Mouse (Mus musculus) heart, adult 18-20 months (tissue): Measurements from ENCODE around the gene Syt5. TPM values are rescaled to one million over a fixed set of nuclear protein-coding genes. Genes with fewer than 3 reads are reported as not detected.
"Not testable (repeated sequence)": the region's sequence is repeated elsewhere in the genome, so short reads cannot be mapped to it uniquely, and the experiment has no call there.

Source experiments
- DNase-seq, 2 experiments: peaks; one replicate each; pipeline ENCODE4 v3.0.0; 2021 to 2022; ENCODE audit warnings: mixed read lengths in 1 of 2
- long read RNA-seq, 2 experiments: library from polyadenylated mRNA; stranded (forward); transcript quantifications; one replicate each; pipeline ENCODE4 v2.0.0; 2021
- total RNA-seq, 2 experiments: library from RNA; stranded (reverse); gene quantifications; 2 replicates each; pipeline ENCODE4 v1.2.3; 2021

Gene Syt5
- 1 to 10 TPM in 1 of 2 experiments, under 1 TPM in 1; 0.36 to 1.3 TPM for total RNA-seq
- long read RNA-seq, experiment 1, result 0 reads
- long read RNA-seq, experiment 2, result 0 reads

GRCm38 (mm10) chr7:4547221-4547641, at the start of gene Syt5:
Gene Syt5, minus strand, starts transcription at chr7:4547541.
- DNase-seq, result no peak

DNA sequence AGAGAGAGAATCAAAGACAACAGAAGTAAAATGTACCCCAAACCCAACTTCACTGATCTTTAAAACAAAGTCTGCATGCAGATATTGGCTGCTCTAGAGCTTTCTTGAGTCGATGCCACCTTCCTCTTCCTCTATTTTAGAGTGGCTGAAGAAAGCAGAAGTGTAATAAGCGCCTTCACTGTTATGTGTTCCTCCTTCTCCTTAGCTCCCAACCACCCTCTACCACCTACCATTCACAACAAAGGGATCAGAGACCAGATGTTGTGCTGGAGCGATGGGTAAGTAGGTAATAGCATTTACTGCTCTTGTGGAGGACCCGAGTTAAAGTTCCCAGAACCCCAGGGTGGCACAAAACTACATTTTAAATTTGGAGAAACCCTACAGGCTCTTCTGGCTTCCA, 49.7 kb upstream of the Syt5 start:
- DNase-seq, result not testable (repeated sequence)

- DNase-seq, result not testable (repeated sequence)
These were observed 34.1 kb upstream of the Syt5 start for GRCm38 (mm10) chr7:4581481-4581880.

GRCm38 (mm10) chr7:4572361-4572760, 25.0 kb upstream of the Syt5 start:
- DNase-seq, result not testable (repeated sequence)

GRCm38 (mm10) chr7:4562660-4563059, 15.3 kb upstream of the Syt5 start:
- DNase-seq, result no peak

DNA sequence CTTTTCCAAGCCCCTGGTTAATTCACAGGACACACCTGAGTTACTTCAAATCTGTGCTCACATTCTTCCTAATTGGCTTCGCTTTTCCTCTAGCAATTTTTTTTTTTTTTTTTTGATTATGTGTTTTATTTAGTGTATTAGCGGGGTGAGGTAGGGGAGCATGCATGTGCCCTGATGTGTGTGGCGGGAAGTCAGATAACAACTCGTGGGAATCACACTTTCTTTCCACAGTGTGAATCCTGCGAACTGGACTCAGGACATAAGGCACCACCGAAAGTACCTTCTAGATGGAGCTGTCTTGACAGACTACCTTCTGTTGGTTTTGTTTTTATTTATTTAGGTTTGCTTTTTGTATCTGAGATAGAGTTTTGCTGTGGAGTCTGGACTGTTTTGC, 9.8 kb upstream of the Syt5 start:
- DNase-seq, result no peak

- peak; percentile 63 to 89 for DNase-seq
These were observed 9.2 kb upstream of the Syt5 start for GRCm38 (mm10) chr7:4556256-4557166.

GRCm38 (mm10) chr7:4546591-4547131, 680 bp downstream of the Syt5 start:
- peak; percentile 43 to 53 for DNase-seq

DNA sequence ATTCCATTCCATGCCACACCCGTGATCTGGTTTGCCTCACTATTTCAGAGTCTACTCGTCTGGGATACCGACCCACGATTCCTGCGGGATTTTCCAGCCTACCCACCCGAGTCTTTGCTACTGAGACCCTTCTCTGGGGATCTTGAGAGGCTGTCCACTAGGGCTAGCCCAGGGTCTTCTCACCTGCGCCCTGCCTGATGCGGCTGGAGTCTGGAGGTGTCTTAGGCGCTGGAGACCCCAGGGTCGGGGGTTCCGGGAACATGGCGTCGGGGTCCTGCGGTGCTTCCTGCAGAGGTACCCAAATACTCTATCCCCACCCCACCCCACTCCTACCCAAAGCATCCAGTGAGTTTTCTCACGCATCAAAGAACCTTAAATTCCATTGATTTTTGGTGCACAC, 1.3 kb downstream of the Syt5 start:
- no peak for DNase-seq

DNA sequence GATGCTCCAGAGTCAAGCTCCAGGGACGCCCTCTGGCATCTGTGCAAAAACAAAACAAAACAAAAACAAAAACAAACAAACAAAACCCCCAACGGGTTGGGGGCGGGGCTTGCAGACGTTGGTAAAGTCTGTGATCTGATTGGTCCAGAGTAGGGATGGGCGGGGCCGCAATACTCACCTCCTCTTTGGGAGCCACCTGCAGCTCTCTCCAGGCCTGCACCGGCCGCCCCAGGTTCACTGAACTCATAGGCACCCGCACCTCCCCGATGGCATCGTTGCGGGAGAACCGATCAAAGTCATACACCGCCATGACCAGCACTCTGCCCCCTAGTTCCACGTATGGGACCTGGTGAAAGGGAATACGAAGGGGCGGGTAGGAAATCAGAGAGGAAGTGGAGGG, 5.3 kb downstream of the Syt5 start:
- DNase-seq, result no peak

- no peak for DNase-seq
These were observed 6.0 kb downstream of the Syt5 start for GRCm38 (mm10) chr7:4541344-4541743.

GRCm38 (mm10) chr7:4539019-4539418, 8.3 kb downstream of the Syt5 start:
- DNase-seq, result no peak

GRCm38 (mm10) chr7:4537181-4537580, 10.2 kb downstream of the Syt5 start:
- DNase-seq, result no peak

DNA sequence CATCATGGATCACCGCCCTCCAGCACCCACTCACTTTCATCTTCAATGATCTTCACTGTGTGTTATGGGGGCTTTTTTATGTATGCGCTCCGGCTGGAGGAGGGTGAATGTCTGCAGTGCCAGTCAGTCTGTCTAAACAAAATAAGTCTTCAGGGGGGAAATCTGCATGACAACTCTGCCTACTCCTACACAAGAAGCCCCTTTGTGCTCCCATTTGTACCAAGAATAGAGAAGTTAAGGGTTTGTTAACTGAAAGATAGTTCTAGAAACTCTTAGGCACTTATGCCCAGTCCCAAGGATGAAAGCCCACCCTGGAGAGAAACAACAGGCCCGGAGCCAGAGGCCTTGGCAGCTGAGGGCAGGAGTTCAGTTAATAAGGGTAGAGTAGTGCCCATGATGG, 11.0 kb downstream of the Syt5 start:
- no peak for DNase-seq

DNA sequence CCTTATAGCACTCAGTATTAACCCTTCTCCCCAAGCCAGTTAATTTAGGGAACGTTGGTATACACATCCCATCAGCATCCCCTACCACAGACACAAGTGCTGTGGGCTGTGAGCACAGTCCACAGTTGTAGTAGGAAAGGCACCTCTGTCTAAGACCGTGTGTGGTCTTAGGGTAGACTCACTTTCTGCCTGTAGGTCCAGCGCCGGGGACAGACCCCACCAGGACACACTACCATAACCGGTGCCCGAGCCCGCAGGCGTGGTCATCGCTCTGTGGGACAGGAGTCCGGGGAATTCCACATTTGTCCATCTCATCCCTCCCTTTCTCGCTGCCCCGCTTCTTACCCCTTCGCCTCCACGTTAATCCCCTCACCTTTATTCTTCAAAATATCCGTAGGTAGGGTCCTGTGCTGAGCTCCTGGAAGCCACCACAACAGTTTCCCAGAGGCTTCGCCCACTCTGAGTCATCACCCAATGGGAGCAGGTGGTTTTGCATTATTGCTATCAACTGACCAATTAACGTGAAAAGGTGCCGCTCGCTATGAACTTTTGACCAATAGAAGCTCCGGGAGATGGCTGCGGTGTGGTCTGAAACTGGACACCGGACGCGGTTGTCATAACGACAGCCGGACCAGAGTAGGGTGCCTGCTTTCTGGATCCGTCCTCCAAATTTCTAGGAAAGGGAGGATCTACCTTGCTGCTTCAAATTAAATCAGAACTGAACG, 15.2 kb downstream of the Syt5 start, which contains the start of gene Dnaaf3:
Gene Dnaaf3 (minus strand): TSS at position 449 of the 725 bp plus-strand sequence.
- DNase-seq, result peak; percentile 65 to 78

DNA sequence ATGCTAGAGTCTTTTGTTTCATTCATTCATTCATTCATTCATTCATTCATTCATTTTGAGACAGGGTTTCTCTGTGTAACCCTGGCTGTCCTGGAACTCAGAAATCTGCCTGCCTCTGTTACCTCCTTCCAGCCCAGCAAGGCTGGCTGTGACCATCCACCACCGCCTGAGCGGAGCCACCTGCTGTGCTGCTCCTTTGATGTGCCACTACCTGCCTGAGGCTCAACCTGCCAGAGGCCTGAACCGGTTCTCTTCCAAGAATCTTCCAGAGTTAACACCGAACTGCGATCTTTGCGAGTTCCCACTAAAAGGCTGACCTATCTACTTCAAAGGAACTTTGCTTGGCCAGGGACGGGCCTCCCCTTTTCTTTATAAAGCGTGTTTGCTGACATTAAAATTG, 17.2 kb downstream of the Syt5 start:
- DNase-seq, result not testable (repeated sequence)

GRCm38 (mm10) chr7:4527302-4527689, 20.0 kb downstream of the Syt5 start:
- no peak for DNase-seq

DNA sequence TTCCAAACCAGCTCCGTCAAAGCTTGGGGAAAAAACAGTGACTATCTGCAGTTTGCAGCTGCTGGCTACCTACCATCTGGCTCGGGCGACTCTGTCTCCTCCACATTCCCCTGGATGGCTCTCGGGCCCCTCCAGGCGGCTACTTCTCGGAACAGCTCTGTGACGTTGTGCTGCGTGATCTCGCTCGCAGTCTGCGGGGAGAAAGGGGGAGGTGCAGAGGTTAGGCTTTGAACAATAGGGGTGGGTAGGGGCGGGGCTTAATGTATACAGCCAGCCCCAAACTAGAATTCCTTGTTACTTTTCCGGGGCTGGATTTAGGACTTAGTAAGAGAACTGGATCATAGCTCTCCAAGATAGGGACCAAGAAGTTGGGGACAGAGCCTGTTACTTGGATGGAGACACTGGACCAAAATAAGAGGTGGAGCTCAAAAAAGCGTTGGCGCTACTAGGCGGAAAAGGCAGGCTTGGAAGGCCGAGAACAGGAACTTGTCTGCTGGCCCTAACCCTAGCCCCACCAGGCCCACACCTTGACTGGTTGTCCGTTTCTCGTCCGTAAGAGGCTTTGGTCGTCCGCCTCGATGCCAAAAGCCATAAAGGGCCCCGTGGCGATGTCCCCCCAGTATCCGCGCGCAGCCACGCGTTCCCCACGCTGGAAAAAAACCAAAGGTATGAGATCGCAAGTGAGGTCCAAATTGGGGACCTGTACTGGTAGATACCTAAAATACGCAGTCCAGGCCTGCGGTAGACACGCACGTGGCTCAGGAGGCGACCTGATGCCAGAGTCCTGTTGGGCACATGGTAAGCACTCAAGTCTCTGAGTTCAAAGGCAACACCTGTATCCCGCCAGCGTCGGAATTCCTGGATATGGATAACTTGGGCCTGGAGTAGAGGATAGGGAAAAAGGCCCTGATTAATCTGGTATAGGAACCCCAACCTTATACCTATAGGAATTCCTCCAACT, 20.7 kb downstream of the Syt5 start:
- DNase-seq, result peak; percentile 86 to 89

DNA sequence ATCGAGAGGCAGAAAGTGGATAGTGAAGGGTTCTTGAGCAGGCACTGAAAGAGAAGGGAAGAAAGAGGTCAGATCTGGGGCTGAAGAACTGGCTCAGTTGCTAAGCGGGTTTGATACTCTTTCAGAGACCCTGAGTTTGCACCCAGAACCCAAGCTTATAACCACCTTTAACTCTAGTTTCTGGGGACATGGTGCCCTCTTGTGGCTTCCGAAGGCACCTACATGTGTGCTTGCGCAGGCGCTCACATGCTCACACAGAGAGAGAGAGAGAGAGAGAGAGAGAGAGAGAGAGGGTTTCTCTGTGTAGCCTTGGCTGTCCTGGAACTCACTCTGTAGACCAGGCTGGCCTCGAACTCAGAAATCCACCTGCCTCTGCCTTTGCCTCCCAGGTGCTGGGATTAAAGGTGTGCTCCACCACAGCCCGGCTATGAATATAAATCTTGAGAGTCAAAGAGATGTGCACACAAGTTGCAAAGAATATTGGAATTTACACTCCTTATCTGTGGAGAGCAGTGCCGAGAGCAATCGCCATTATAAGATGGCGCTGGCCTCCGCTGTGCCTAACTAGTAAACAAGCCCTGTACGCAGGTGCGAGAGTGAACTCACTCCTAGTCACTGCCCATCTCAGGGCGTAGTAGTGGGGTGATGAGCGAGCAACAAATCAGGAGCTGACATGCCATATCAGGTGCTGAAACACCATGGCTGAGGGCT, 23.0 kb downstream of the Syt5 start, which contains the start of gene Tnni3:
Gene Tnni3 (minus strand): TSS at position 18 of the 711 bp plus-strand sequence.
- DNase-seq, result peak; percentile 62 to 76

DNA sequence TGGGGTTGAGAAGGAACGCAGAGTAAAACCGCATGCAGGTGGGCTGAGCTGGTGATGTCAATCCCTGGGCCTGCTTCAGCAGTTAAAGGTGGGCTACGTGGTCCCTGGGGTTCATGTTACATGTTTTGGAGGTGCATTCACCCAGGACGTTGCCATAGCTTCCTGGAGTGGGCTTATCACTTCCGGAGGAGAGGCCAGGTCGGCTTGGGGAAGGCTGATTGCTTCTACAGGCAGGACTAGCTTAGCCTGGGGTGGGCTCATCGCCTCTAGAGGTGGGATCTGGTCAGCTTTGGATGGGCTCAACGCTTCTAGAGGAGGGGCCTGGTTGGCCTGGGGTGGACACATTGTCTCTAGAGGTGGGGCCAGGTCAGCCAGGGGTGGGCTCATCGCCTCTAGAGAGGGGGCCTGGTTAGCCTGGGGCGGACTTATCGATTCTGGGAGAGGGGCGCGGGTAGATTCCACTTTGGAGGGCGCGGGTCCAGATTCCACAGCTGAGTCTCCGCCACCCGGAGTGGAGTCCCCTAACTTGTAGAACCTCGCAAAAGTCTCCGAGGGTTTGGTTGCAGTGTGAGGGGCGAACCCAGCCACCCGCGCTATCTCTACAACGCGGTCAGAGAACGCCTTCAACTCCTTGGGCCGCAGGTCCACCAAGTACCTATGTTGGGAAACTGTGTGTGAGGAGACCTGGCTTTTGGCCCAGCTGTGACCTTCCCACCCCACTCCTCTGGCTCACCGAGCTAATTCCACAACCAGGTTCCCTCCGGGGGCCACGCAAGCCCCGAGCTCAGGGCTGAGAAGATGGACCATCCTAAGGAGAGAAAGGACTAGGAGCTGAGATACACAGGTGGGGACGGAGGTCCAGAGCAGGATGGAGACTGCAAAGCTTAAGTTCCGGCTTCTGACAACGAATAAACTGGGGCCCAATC, 23.9 kb downstream of the Syt5 start:
- DNase-seq, result no peak
